Mouse (Mus musculus) WW6 (cell line): Measurements from ENCODE around the gene Ap2b1.
"Not testable (repeated sequence)": the region's sequence is repeated elsewhere in the genome, so short reads cannot be mapped to it uniquely, and the experiment has no call there.

Source experiments
- DNase-seq: peaks from one replicate; pipeline ENCODE4 v3.0.0-alpha.2; 2013; ENCODE audit warnings: low read depth, low spot score

Gene Ap2b1

DNA sequence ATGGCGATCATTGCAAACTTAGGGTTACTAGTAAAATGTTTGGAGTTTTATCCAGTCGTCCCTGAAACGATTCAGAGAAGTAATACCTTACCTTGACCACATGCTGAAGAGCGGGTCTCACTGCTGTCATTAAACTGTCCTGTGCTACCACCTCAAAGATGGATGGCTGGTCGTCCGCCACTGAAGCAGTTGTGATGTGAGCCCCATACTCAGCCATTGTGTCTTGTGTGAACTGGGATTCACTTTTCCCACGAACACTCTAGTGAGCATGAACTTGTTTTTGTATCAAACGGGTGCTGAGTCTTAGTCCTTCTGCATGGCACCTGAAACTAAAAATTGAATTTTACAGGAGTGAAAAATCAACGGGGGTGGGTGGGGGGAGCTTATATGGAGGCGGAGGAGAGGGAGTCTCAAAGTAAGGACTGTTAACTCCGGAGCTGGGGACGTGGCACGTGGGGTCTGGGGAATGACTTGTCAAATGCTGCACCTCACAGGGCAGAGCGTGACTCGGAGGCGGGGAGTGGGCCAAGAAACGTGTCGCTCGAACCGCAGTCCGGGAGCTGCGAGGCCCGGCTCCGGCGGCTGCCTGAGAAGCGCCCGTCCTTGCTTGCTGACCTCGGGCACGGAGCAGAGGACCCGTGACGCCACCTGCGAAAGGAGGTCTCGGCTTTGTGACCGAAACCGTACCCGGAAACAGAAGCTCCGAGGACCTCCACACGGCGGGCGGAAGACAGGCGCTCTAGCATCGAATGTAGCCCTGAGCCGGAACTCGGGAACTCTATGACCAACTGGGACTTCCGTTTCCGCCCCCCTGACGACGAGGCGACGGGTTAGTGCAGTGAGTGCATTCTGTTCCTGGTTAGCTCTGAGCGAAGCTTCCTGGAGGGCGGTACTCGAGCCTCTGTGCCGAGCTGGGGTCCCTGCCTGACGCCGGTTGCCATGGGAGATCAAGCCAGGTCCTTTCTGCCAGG, at the start of gene Ap2b1:
Gene Ap2b1 (plus strand): TSS at position 800 of the 971 bp plus-strand sequence.
- DNase-seq = peak; percentile 94

DNA sequence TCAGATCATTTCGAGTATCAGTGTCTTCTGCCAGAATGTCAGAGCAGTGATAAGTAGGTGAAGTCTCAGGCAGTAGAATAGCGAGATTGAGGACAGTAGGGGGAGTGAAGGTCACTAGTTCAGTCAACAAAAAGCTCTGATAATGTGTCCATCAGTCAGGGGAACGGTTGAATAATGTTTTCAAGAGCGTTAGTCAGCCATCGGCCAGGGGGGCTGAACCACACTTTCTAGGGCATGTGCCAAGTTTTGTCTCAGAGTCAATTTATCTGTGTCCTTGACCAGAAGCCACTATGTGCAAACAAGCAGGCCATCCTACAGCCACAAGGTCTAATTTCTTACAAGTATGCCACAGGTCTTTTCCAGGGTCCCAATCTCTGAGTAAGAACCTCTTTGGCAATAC, 41.6 kb upstream of the Ap2b1 start:
- DNase-seq = not testable (repeated sequence)

DNA sequence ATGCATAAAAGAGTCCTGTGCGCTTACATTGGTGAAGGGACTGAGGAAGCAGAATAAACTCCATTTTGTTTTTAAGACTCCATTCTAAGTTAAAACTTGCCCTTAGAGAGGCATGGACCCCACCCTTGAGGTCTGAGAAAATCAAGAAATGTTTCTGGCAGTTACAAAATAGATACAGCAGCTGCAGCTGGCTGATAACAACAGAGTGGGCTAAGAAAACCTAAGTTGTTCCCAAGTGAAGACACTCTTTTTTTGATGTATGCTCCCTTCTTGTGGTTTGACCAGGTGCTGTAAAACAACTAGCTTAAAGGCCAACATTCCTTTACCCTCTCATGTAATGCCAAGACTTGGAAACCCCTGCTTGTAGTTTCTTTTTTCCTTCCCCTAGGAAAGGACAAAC, 36.2 kb upstream of the Ap2b1 start:
- no peak for DNase-seq

DNA sequence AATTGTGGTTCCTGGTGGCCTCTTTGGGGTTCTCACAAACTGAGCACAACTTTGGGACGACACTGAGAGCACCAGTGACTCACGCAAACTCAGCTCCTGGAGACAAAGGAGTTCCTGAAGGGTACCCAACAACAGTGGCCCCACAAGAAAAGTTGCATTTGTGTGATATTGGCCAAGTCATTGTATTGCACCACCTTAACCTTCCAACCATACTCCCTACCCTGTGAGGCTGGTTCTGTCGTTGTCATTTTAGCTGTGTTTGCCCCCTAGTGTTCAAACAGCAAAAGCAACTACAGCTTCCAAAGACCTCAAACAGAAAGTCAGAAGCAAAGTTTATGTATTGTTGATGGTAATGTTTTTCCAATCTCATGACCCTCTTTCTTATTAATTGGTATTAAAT, 35.7 kb upstream of the Ap2b1 start:
- no peak for DNase-seq

DNA sequence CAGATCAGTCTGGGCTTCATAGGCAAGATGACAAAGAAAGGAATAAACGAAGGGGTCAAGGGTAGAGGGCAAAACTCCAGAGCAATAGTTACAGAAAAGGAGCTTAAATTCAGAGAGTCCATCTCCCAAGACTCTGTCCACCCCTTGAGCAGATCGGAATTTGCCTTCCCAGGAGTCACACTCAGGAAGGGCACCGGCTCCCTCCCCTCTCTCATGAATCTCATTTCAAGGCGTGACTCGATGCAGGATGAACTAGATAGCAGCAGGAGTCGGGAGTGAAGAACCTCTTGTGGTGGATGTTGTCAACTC, 28.0 kb upstream of the Ap2b1 start:
- DNase-seq = no peak

DNA sequence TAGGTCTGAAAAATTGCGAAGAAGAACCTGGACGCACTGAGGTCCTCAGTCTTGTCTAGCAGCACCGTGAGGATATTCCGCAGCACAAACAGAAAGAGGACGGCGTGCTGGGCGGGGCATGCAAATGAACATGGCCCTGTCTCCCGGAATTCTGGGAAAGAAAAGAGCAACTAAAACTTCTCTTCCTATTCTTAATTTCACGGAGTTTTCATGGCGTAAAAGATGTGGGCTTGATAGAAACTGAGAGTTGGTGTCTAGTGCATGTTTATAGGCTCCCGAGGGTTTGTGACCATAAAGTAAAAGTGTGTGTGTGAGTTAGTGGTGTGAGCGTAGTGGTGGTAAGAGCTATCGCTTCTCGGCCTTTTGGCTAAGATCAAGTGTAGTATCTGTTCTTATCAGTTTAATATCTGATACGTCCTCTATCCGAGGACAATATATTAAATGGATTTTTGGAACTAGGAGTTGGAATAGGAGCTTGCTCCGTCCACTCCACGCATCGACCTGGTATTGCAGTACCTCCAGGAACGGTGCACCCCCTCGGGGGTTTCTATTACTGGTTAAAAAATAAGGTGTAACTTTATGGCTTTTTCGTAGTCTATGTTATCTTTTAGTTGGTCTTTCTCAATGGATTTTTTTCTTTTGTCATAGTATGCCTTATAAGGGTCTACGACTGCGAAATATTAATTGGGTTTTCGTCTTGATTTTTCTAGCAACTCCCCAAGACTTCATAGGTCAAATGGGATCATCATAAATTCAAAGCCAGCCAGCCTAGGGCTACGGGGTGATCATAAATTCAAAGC, 27.5 kb upstream of the Ap2b1 start:
- DNase-seq = peak; percentile 78

DNA sequence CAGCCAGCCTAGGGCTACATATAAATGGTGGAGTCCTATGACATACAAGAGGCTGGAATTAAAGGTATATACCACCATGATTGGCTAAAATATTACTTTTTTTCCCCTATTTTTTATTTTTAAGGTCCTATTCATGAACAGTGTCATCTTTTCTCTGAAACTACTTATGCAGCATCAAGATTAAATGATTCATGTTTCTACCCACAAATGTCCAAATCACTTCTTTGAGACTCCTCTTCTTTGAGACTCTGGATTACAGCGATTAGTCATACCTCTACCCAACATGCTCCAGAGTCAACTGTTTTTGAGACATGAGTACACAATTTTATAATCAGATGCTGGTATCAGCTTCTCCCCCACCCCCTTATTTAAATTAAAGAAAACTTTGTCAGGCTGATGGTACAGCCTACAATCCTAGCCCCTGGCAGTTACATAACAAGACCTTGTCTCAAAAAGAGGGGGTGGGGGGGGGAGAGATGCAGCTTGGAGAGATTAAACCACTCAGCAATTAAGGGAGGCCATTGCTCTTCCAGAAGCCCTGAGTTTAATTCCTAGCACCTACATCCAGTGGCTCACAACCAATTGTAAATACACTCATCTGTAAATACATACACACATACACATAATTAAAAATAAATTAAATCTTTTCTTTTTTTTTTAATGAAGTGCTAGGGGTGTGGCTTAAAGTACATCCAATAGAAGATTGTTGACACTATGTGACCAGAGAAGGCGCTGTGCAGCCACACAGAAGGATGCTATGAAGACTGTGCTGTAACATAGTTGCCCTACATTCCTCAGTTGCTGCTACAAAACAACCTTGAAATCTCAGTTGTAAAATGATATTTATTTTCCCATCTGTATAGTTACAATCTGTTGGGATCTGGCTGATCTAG, 26.6 kb upstream of the Ap2b1 start:
- DNase-seq = peak; percentile 54

DNA sequence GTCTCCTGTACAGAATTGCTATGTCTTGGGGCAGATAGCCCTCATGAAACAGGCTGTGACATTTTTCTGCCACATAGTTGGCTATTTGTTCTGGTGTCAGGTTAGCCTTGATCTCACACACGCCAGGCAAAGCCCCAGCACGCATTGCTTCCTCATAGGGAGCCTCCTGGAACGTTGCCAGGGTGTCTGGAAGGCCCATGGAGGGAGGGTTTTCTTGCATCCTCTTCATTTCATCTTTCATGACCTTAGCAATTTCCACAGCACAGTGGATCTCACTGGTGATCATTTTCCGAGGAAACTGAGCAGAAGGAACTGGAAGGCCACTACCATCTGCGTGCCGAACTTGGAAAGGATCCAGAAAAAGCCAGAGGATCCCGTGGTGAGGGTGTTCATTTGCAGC, 22.6 kb upstream of the Ap2b1 start:
- no peak for DNase-seq

DNA sequence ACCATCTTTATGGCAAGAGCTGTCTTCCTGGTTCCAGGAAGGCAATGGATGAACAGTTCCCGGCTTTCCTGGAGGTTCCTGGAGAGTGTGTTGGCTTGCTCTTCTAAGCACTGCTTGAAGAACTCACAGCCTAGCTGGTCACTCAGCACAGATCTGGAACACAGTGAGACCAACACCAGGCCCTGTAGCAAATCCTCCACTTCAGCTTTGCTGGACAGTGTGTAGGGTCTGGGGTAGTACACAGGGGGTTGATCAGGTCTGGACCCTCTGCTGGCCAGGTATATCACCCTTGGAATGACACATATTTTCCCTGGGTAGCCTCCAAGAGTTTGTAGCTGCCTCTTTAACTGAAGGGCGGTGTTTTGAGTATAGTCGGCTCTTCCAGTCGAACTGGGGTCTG, 19.8 kb upstream of the Ap2b1 start:
- no peak for DNase-seq

DNA sequence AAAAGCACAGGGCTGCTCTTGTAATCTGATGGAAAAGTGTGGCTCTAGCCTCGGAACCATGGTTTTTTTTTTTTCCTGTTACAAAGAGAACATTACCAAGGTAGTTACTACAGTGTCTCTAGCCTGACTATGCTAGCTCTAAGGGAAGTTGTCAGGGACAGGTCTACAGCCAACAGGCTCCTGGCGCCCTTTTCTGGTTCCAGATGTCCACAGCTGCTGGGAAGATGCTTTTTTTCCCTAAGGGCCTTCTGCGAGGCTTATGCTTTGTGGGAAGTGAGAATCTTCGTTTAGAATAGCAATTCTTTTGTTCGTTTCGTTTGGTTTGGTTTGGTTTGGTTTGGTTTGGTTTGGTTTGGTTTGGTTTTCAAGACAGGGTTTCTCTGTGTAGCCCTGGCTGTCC, 19.1 kb upstream of the Ap2b1 start:
- no peak for DNase-seq

DNA sequence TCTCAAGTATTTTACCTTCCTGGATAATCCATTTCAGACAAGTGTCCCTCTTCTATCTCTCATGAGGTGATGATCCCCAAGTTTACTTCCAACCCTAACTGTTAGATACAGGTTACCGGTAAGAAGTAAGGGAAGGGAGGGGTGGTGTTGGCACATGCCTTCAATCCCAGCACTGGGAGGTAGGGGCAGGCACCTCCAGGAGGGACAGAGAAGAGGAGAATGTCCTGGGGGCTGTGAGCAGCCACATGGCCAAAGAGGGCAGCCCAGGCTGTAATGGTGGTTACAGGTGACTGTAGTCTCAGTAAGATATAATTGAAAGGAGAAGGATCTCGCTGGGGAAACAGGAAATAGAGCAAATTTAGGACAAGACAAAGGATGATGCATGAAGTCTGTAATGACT, 16.7 kb upstream of the Ap2b1 start:
- no peak for DNase-seq

DNA sequence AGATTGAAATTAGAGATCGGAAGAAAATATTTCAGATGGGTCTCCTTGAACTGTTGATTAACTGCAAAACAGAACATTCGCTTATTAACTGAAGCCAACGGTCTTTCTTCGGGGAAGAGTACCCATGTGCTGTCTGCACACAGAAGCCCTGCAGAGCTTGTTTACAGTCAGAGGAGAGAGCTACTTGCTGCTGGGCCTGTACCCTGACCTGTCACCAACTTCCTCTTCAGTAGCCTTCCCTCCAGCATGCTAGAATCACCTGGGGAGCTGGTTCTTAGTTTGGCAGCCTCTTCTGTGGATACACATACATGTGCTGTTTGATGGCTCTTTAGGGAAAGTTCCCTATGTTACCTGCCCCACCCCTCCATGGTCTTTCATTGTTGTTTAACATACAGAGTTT, 13.2 kb upstream of the Ap2b1 start:
- no peak for DNase-seq

DNA sequence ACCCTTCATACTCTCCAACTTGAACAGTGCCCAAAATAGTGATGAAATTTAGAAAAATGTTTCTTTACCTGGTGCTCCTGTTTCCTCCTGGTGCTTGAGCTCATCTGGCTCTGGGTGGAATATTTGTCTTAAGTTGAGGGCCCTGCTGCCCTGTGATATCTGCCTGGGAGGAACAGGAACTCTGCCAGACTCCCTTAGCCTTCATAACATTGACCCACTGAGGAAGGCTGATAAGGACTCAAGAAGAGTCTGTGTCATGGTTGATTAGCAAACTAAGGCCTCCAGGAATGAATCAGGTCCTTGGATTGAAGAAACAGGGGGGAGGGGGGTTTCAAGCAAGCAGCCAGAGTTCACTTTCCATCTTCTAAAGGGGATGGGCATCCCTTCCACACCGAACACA, 12.3 kb upstream of the Ap2b1 start, which contains the start of gene Slfn14:
Gene Slfn14 (minus strand): TSS at position 161 of the 400 bp plus-strand sequence.
- no peak for DNase-seq

DNA sequence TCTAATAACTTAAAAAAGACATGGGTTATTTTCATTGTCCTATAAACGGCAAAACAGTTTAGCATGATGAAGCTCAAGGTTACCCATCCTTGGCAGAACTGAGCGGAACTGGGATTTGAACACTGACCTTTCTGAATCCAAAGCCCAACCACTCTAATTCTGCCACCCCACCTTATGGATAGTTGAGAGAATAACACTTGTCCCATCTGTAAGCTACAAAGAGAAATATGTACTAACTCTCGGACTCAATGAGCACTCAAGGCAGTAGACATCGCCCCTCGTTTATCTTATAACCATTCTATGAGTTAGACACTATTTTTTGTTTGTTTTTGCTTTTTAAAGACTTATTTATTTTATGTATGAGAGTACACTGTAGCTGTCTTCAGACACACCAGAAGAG, 9.8 kb upstream of the Ap2b1 start:
- DNase-seq = no peak

DNA sequence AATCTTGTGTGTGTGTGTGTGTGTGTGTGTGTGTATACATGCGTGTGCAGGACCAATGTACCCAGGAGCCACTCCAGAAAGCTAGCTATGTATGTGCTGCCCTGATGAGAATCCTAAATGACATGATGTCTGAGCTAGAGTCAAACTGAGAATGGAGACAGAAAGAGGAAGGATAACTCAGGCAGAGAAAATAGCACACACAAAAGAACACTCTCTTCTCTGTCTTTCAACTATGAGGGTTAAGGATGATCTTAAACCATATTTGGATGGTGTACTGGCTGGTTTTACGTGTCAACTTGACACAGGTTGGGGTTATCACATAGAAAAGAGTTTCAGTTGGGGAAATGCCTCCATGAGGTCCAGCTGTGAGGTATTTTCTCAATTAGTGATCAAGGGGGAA, 9.2 kb upstream of the Ap2b1 start:
- DNase-seq = no peak

DNA sequence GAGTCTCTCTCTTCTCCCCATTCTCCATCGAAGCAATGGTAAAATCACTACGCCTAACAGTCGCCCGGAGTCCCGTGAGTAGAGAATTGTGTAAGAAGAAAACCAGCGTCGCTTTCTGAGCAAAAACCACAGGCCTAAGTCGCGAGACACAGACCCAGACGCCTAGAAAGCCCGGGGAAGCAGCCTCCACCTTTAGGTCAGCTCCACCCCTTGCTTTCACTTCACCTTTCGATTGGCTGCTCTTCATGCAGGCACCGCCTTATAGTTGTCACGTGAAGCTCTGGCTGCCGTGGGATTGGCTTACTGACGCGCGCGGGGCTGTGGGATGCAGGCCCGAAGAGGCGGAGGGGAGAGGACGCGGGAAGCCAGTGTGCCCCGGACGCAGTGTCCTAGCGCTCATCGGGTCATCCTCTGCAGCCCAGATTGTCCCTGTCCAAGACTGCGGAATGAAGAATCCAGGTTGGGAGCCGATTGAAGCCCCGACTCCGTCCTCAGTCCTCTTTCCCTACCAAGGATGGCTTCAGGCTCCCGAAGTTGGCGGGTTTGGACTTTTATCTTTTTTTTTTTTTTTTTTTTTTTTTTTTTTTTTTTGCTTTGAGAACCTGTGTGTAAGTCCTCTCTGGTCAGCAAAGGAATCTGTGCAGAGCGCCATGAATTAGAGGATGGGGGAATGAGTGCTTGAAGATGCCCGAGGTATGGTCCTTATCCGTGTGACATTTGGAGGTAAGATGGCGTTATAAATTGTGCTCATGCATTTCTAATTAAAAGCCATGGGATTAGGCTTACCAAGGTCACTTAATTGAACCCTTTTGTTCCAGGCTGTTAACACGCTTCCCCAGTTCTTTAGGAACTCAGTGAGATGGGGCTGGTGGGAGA, 7.2 kb upstream of the Ap2b1 start:
- DNase-seq = peak; percentile 92

DNA sequence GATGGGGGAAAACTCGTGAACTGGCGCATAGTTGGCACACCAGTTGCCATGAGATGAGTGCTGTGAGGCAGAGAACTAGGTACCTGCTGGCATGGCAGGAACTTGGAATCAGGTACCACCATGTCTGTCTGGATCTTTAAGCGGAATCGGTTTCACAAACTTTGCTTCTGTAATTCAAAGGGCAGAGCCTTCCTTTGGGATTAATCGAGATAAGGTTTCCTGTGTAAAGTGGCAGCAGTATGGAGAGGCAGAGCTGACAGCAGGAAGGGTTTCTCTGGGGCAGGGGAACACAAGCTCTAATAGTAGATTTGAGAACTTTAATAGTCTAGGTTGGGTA, 6.6 kb upstream of the Ap2b1 start:
- no peak for DNase-seq

DNA sequence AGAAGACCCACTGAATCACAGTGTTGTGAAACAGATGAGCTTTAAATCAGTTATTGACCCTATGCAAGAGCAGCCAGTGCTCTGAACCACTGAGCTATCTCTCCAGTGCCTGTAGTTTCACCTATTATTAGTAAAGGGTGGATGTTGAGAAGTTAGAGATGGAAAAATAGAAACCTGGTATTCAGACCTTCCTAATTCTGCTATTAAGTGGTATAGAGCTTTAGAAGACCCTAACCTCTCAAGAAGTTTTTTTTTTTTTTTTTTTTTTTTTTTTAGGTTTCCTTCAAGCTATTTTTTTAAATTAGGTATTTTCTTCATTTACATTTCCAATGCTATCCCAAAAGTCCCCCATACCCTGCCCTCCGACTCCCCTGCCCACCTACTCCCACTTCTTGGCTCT, 5.6 kb upstream of the Ap2b1 start:
- no peak for DNase-seq

DNA sequence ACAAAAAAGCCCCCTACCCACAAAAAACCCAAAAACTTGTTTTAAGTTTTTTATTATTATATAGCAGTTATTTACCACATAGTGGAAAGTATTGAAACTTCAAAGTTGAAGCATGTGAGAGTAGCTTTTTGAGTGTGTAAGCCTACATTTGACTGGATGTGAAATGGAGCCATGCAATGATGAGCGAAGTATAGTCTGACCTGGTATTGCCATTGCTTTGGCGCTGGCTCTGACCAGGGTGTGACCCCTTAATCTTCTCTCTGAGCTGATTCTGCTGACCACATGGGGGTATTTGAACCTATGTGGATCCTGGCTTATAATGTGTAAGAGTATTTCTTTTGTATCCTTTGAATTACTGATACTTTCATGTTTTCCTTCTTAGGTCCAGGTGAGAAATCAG, 4.7 kb upstream of the Ap2b1 start:
- no peak for DNase-seq

DNA sequence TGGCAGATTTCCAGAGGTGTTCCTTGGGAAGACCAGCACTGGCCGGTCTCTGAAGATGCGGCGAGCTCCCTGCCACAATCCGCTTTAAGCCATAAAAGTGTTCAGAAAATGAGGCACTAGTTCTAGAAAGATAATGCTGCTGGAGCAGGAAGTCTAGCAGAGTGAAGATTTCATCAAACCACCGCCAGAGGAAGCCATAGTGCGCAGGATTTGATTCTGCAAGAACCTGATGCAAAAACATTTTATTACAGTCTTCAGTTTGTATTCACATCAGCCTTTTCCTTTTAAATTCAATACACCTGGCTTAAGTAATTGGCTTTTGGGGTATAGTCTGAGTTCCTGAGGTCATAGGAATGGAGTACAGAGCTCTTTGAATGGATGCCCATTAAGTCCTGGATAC, 1.0 kb upstream of the Ap2b1 start:
- no peak for DNase-seq

DNA sequence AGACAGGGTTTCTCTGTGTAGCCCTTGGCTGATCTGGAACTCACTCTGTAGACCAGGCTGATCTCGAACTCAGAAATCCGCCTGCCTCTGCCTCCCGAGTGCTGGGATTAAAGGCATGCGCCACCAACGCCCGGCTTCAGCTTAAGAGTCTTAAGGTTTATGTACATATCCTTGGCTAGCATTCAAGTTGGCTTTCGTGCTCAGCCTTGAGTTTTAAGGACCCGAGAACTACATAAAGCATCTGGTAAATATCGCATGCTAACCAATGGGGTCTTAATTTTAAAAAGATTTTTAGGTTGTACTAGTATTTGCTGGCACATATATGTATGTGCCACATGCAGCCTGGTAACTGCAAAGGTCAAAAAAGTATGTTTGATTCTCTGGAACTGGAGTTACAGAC, 900 bp downstream of the Ap2b1 start:
- no peak for DNase-seq
